Mouse (Mus musculus): ENCODE data around the gene Inafm1. TPM values are rescaled to one million over a fixed set of nuclear protein-coding genes. Genes with fewer than 3 reads are reported as not detected.
A peak's percentile ranks its signal among the peaks of the same experiment; 100 is the strongest.

Inafm1 gene
- polyA plus RNA-seq, 1 experiment from 2014 or later, result 9.3 TPM

DNA sequence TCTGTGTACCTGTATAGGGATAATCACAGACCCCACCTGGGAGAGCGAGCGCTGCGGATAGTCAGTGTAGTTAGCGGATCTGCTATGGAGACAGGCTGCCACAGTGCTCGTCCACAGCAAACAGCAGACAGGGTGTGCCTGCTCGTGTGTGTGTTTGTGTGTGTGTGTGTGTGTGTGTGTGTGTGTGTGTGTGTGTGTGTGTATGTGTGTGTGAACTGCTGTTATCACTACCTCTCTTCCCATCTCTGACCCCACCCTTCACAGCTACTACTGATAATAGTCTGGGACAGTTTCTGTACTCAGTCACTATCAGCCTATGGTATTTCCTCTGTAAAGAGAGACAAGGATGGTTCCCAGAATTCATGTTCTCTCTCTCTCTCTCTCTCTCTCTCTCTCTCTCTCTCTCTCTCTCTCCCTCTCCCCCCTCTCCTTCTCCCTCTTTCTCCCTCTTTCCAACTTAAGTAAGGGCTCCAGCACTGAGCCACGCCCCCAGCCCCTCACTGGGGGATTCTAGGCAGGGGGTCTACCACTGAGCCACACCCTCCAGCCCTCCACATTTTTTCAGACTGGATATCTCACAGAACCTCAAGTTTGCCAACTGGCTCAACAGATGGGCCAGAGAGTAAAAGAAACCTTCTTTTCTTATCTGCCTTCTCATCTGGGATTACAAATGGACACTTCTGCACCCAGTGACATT is 33.0 kb downstream of the Inafm1 start:
- Histone ChIP-seq H3K4me1 (ENCODE audit: control insufficient read depth, insufficient read depth, low read length) (no peaks in the 10 kb centered on the region), H3K4me2 (ENCODE audit: low read depth, low read length) (no peak overlapping the region), H3K27ac (replicated peaks; ENCODE audit: low read depth, low read length) (no peak overlapping the region), H3K9ac (replicated peaks; ENCODE audit: low read length) (no peak overlapping the region), H3K4me3 (ENCODE audit: low read depth, low read length) (no peak overlapping the region), H3K27me3 (ENCODE audit: control insufficient read depth, insufficient read depth, low read length) (no peaks in the 10 kb centered on the region), H3K36me3 (replicated peaks; ENCODE audit: control insufficient read depth, insufficient read depth, low read depth, low read length) (no peaks in the 10 kb centered on the region), H3K9me3 (replicated peaks; ENCODE audit: control insufficient read depth, low read length) (no peaks in the 10 kb centered on the region)
- no peak for ATAC-seq (replicated peaks; ENCODE audit: insufficient number of reproducible peaks, low FRiP score, low TSS enrichment, low read depth)
- WGBS, result 77% methylated on average over 7 of the region's 7 CpGs
- no peak for DNase-seq (ENCODE audit: low spot score)

- no peak overlapping the region for H3K9ac ChIP-seq (replicated peaks; ENCODE audit: low read length)
- H3K27ac ChIP-seq (replicated peaks; ENCODE audit: low read depth, low read length), result no peak overlapping the region
- no peaks in the 10 kb centered on the region for H3K4me1 ChIP-seq (ENCODE audit: control insufficient read depth, insufficient read depth, low read length)
- H3K36me3 ChIP-seq (replicated peaks; ENCODE audit: control insufficient read depth, insufficient read depth, low read depth, low read length), result no peaks in the 10 kb centered on the region
- no peak overlapping the region for H3K4me3 ChIP-seq (ENCODE audit: low read depth, low read length)
- WGBS, result 52% methylated on average over 9 of the region's 9 CpGs
- ATAC-seq (replicated peaks; ENCODE audit: insufficient number of reproducible peaks, low FRiP score, low TSS enrichment, low read depth) (no peak), DNase-seq (ENCODE audit: low spot score) (peak; percentile 12)
- H3K9me3 ChIP-seq (replicated peaks; ENCODE audit: control insufficient read depth, low read length), result no peaks in the 10 kb centered on the region
- H3K27me3 ChIP-seq (ENCODE audit: control insufficient read depth, insufficient read depth, low read length), result no peaks in the 10 kb centered on the region
- H3K4me2 ChIP-seq (ENCODE audit: low read depth, low read length), result no peak overlapping the region
These were observed 33.8 kb downstream of the Inafm1 start for GRCm38 (mm10) chr7:16239554-16239997.

DNA sequence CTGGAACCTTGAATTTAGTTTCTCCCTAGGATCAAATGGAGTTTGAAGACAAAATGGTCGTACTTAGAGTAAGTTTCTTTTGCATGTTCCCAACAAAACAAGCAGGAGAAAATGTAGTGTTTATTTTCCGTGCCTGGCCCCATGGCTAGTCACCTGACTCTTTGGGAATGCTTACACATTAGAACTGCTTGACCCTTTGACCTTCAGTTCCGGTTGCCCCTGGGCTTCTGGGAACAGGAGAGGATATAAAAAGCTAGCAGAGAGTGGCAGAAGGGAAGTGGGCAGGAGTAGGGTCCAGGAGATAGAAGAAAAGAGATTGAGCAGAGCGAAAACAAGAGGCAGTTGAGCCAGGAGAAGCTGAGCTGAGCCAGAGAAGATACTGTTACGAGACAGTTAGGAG is 43.5 kb downstream of the Inafm1 start:
- no peak overlapping the region for H3K4me2 ChIP-seq (ENCODE audit: low read depth, low read length)
- WGBS, result 17% methylated on average over 5 of the region's 5 CpGs
- ATAC-seq (replicated peaks; ENCODE audit: insufficient number of reproducible peaks, low FRiP score, low TSS enrichment, low read depth) (no peak), DNase-seq (ENCODE audit: low spot score) (peak; percentile 68)
- H3K36me3 ChIP-seq (replicated peaks; ENCODE audit: control insufficient read depth, insufficient read depth, low read depth, low read length), result no peaks in the 10 kb centered on the region
- H3K27ac ChIP-seq (replicated peaks; ENCODE audit: low read depth, low read length), result no peak overlapping the region
- H3K9me3 ChIP-seq (replicated peaks; ENCODE audit: control insufficient read depth, low read length), result no peaks in the 10 kb centered on the region
- no peaks in the 10 kb centered on the region for H3K4me1 ChIP-seq (ENCODE audit: control insufficient read depth, insufficient read depth, low read length)
- no peak overlapping the region for H3K4me3 ChIP-seq (ENCODE audit: low read depth, low read length)
- no peaks in the 10 kb centered on the region for H3K27me3 ChIP-seq (ENCODE audit: control insufficient read depth, insufficient read depth, low read length)
- H3K9ac ChIP-seq (replicated peaks; ENCODE audit: low read length), result no peak overlapping the region

Other genes starting within 250 kb of the Inafm1 start
- 4.2 and 5.9 TPM in 2 replicates for gene Bicra, start 225.7 kb downstream of the Inafm1 start, polyA plus RNA-seq (2014; fragmentation: Nextera tagmentation; extraction: Ambion mirVana)
- gene Zfp541, start 211.8 kb downstream of the Inafm1 start, polyA plus RNA-seq (2014; fragmentation: Nextera tagmentation; extraction: Ambion mirVana), result not detected in 2 replicates
- gene Napa, start 175.2 kb downstream of the Inafm1 start, polyA plus RNA-seq (2014; fragmentation: Nextera tagmentation; extraction: Ambion mirVana), result 147 and 168 TPM in 2 replicates
- gene Kptn, start 153.7 kb downstream of the Inafm1 start, polyA plus RNA-seq (2014; fragmentation: Nextera tagmentation; extraction: Ambion mirVana), result 22.1 and 23.5 TPM in 2 replicates
- 0.25 and 0.42 TPM in 2 replicates for gene Slc8a2, start 143.8 kb downstream of the Inafm1 start, polyA plus RNA-seq (2014; fragmentation: Nextera tagmentation; extraction: Ambion mirVana)
- gene Meis3, start 98.5 kb downstream of the Inafm1 start, polyA plus RNA-seq (2014; fragmentation: Nextera tagmentation; extraction: Ambion mirVana), result 34.0 and 47.1 TPM in 2 replicates
- gene Dhx34, start 51.6 kb downstream of the Inafm1 start, polyA plus RNA-seq (2014; fragmentation: Nextera tagmentation; extraction: Ambion mirVana), result 6.6 and 9.9 TPM in 2 replicates
- 0.14 TPM in 1 of 2 replicates, not detected in the other for gene C5ar2, start 29.5 kb downstream of the Inafm1 start, polyA plus RNA-seq (2014; fragmentation: Nextera tagmentation; extraction: Ambion mirVana)
- gene C5ar1, start 14.1 kb downstream of the Inafm1 start, polyA plus RNA-seq (2014; fragmentation: Nextera tagmentation; extraction: Ambion mirVana), result 0.71 and 1.00 TPM in 2 replicates
- gene Ccdc9, start 13.2 kb upstream of the Inafm1 start, polyA plus RNA-seq (2014; fragmentation: Nextera tagmentation; extraction: Ambion mirVana), result 16.2 and 16.7 TPM in 2 replicates
- gene Bbc3, start 34.8 kb upstream of the Inafm1 start, polyA plus RNA-seq (2014; fragmentation: Nextera tagmentation; extraction: Ambion mirVana), result 4.6 and 5.9 TPM in 2 replicates
- gene Sae1, start 114.2 kb upstream of the Inafm1 start, polyA plus RNA-seq (2014; fragmentation: Nextera tagmentation; extraction: Ambion mirVana), result 433 and 434 TPM in 2 replicates
- 13.7 and 14.6 TPM in 2 replicates for gene Zc3h4, start 127.3 kb upstream of the Inafm1 start, polyA plus RNA-seq (2014; fragmentation: Nextera tagmentation; extraction: Ambion mirVana)
- gene Tmem160, start 179.2 kb upstream of the Inafm1 start, polyA plus RNA-seq (2014; fragmentation: Nextera tagmentation; extraction: Ambion mirVana), result 50.7 and 60.0 TPM in 2 replicates
- gene Npas1, start 204.1 kb upstream of the Inafm1 start, polyA plus RNA-seq (2014; fragmentation: Nextera tagmentation; extraction: Ambion mirVana), result 0.21 and 0.25 TPM in 2 replicates

Measured in embryonic facial prominence, embryonic 11.5 days (tissue).